Comparison of ENCODE assay signal across 9 mouse cellular contexts in the genomic region with DNA sequence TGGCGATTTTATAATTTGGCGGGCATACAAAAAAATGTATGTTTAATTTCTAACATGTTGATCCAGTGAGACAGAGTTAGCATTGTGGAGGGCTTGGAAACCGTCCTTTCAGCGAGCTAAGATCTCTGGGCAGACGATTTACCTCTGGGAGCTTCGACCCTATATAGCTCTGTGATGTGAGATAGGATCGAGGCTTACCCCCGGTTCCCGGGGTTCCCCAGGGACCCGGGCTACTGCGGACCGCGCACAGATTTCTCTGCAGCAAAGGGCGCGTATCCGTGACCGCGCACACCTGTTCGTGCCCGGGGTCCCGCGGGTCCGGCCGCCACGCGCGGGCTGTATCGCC. TPM values are rescaled to one million over a fixed set of nuclear protein-coding genes. Genes with fewer than 3 reads are reported as not detected.
DNase-seq lines count a peak whose midpoint lies in the region; ATAC-seq lines count a peak whose summit lies in the region.
"Had no signal": no experiment of that assay in that cellular context is flagged by ENCODE, and none has a peak within 500 bp of the region (broad histone marks: within the 10 kb centered on the region; RNA-seq: fewer than 3 reads in every experiment).

No protein-coding gene starts in this region.

- no peaks in the 10 kb centered on the region for H3K9me3 ChIP-seq in heart, embryonic 15.5 days (replicated peaks)
- H3K9me3 ChIP-seq in hindbrain, embryonic 10.5 days: no peaks in the 10 kb centered on the region
- no peaks in the 10 kb centered on the region for H3K9me3 ChIP-seq in midbrain, embryonic 11.5 days (ENCODE audit: control insufficient read depth, low read length)

- H3K27me3 ChIP-seq in heart, embryonic 15.5 days: peaks cover 37% of the 10 kb centered on the region
- H3K27me3 ChIP-seq in hindbrain, embryonic 10.5 days (ENCODE audit: insufficient read depth, poor library complexity, severe bottlenecking): peaks cover 59% of the 10 kb centered on the region
- peaks cover 38% of the 10 kb centered on the region for H3K27me3 ChIP-seq in midbrain, embryonic 11.5 days (ENCODE audit: control insufficient read depth, insufficient read depth, low read length)

- peak overlapping the region; percentile 43 for H3K9ac ChIP-seq in heart, embryonic 15.5 days
- peak overlapping the region; percentile 57 for H3K9ac ChIP-seq in midbrain, embryonic 11.5 days (ENCODE audit: low read length)

- no peak overlapping the region for H3K27ac ChIP-seq in heart, embryonic 15.5 days
- H3K27ac ChIP-seq in hindbrain, embryonic 10.5 days: peak overlapping the region; percentile 69
- no peak overlapping the region for H3K27ac ChIP-seq in midbrain, embryonic 11.5 days (ENCODE audit: low read depth, low read length)

- peaks cover 16% of the 10 kb centered on the region for H3K4me1 ChIP-seq in heart, embryonic 15.5 days (replicated peaks)
- H3K4me1 ChIP-seq in hindbrain, embryonic 10.5 days (replicated peaks): peaks cover 22% of the 10 kb centered on the region
- peaks cover 4% of the 10 kb centered on the region for H3K4me1 ChIP-seq in midbrain, embryonic 11.5 days (ENCODE audit: control insufficient read depth, insufficient read depth, low read length)

- WGBS in heart, embryonic 15.5 days: 2% methylated on average over 28 of the region's 28 CpGs
- WGBS in hindbrain, embryonic 10.5 days: 1% methylated on average over 28 of the region's 28 CpGs
- WGBS in midbrain, embryonic 11.5 days: 1% methylated on average over 28 of the region's 28 CpGs

- peak; percentile 10; the same call in 1 of the 2 replicates for ATAC-seq in heart, embryonic 15.5 days (replicated peaks; ENCODE audit: insufficient number of reproducible peaks, insufficient read depth, low FRiP score, low read depth)
- no peak for ATAC-seq in midbrain, embryonic 11.5 days (ENCODE audit: low FRiP score)
- no peak for ATAC-seq in granulocyte monocyte progenitor cell, adult 5-6 weeks (replicated peaks; ENCODE audit: poor library complexity, severe bottlenecking)

- intact Hi-C loops in heart, postnatal 36 days (cut with DNase I): no loop called here

- no peaks in the 10 kb centered on the region for H3K36me3 ChIP-seq in heart, embryonic 15.5 days
- H3K36me3 ChIP-seq in hindbrain, embryonic 10.5 days: no peaks in the 10 kb centered on the region
- no peaks in the 10 kb centered on the region for H3K36me3 ChIP-seq in midbrain, embryonic 11.5 days (ENCODE audit: control insufficient read depth, insufficient read depth, low read length)

- H3K4me3 ChIP-seq in heart, embryonic 15.5 days: peak overlapping the region; percentile 65
- H3K4me3 ChIP-seq in hindbrain, embryonic 10.5 days: peak overlapping the region; percentile 64
- H3K4me3 ChIP-seq in midbrain, embryonic 11.5 days (ENCODE audit: low read depth, low read length): peak overlapping the region; percentile 59
- H3K4me3 ChIP-seq: myocyte had no signal

- H3K4me2 ChIP-seq in heart, embryonic 15.5 days: peak overlapping the region; percentile 99
- H3K4me2 ChIP-seq in midbrain, embryonic 11.5 days: peak overlapping the region; percentile 96

- no peak for DNase-seq in heart, postnatal 36 days
- DNase-seq in R1 (ENCODE audit: low read depth, low spot score): peak; percentile 58
- no peak for DNase-seq in hindbrain, embryonic 10.5 days (ENCODE audit: low spot score)
- no peak for DNase-seq in midbrain, embryonic 11.5 days (ENCODE audit: low spot score, missing footprints)
- no peak for DNase-seq in c-Kit-positive CD71-positive TER-119-positive erythroid progenitor cells, embryonic 14.5 days (ENCODE audit: low spot score)
- no peak for DNase-seq in left cerebral cortex, adult 11 months (ENCODE audit: low spot score)

RNA-seq across cellular contexts. Expression of gene Dnajc6, which starts 0.3 kb away (rescaled TPM):
- 0.43 and 1.9 TPM in 2 replicates for polyA plus RNA-seq in heart, embryonic 15.5 days (2015; fragmentation: Nextera tagmentation; extraction: Ambion mirVana)
- total RNA-seq in heart, postnatal 36 days (2021): under 1 TPM; 0.44 to 0.49 TPM
- 1.6 and 3.7 TPM in 2 replicates for polyA plus RNA-seq in hindbrain, embryonic 10.5 days (2016; fragmentation: Nextera tagmentation; extraction: Ambion mirVana)
- 4.3 and 5.2 TPM in 2 replicates for polyA plus RNA-seq in midbrain, embryonic 11.5 days (2014; fragmentation: Nextera tagmentation; extraction: Ambion mirVana)
- 7.3 and 12.5 TPM in 2 replicates for total RNA-seq in granulocyte monocyte progenitor cell, adult 5-6 weeks (2014; fragmentation: Nextera tagmentation)
- total RNA-seq in granulocyte monocyte progenitor cell, adult 5-6 weeks (2017): 15.4 and 24.3 TPM in 2 replicates
